Mouse (Mus musculus) embryonic facial prominence, embryonic 15.5 days (tissue): ENCODE data around the gene Hoxc11. TPM values are rescaled to one million over a fixed set of nuclear protein-coding genes. Genes with fewer than 3 reads are reported as not detected.
A peak's percentile ranks its signal among the peaks of the same experiment; 100 is the strongest.

Experiments
- ATAC-seq: fragments of 200-750 bp; cut with Nextera tagmentation; 2 replicates; pipeline ENCODE4 v1.8.0; 2017; ENCODE audit warnings: low read depth, moderate TSS enrichment; ENCODE audit not compliant: insufficient number of reproducible peaks, low FRiP score, low TSS enrichment
- H3K27ac ChIP-seq: fragments of 300-500 bp; sonication (generic); replicated peaks from 2 replicates; pipeline ENCODE4 v1.5.1; 2015; ENCODE audit warnings: mild to moderate bottlenecking, inconsistent platforms
- H3K27me3 ChIP-seq: fragments of 300-500 bp; sonication (generic); 2 replicates; pipeline ENCODE4 v1.6.1; 2015; ENCODE audit warnings: inconsistent platforms
- H3K36me3 ChIP-seq: fragments of 300-500 bp; sonication (generic); 2 replicates; pipeline ENCODE4 v1.6.1; 2015; ENCODE audit warnings: mild to moderate bottlenecking, inconsistent platforms
- H3K4me1 ChIP-seq: fragments of 300-500 bp; sonication (generic); 2 replicates; pipeline ENCODE4 v1.6.1; 2015; ENCODE audit warnings: inconsistent platforms
- H3K4me2 ChIP-seq: fragments of 300-500 bp; sonication (generic); replicated peaks from 2 replicates; pipeline ENCODE4 v1.6.1; 2015; ENCODE audit warnings: mild to moderate bottlenecking, inconsistent platforms
- H3K4me3 ChIP-seq: fragments of 300-500 bp; sonication (generic); replicated peaks from 2 replicates; pipeline ENCODE4 v1.5.1; 2015; ENCODE audit warnings: mild to moderate bottlenecking, inconsistent platforms
- H3K9ac ChIP-seq: fragments of 300-500 bp; sonication (generic); 2 replicates; pipeline ENCODE4 v1.6.1; 2015; ENCODE audit warnings: inconsistent platforms
- H3K9me3 ChIP-seq: fragments of 300-500 bp; sonication (generic); replicated peaks from 2 replicates; pipeline ENCODE4 v1.6.1; 2016; ENCODE audit warnings: inconsistent platforms
- whole genome bisulfite sequencing: fragments of 180-500 bp; shearing (Covaris S2); methylation state at CpG from one replicate; pipeline ENCODE4 v1.1.7; 2015; 5-methylcytosine and 5-hydroxymethylcytosine counted together
- polyA plus RNA-seq: library from polyadenylated mRNA; unstranded; fragments of >200 nt; fragmentation: Nextera tagmentation; extraction: Ambion mirVana; gene quantifications from 2 replicates; pipeline ENCODE4 v1.2.1, GENCODE M21; 2015

Hoxc11 gene
- polyA plus RNA-seq, 1 experiment from 2014 or later: not detected

GRCm38 (mm10) chr15:102988078-102988477, 33.9 kb downstream of the Hoxc11 start:
- no peak overlapping the region for H3K4me3 ChIP-seq
- no peak for ATAC-seq
- H3K36me3 ChIP-seq: no peaks in the 10 kb centered on the region
- no peak overlapping the region for H3K4me2 ChIP-seq
- no peaks in the 10 kb centered on the region for H3K9me3 ChIP-seq
- no peak overlapping the region for H3K9ac ChIP-seq
- H3K27me3 ChIP-seq: peaks cover 96% of the 10 kb centered on the region
- H3K27ac ChIP-seq: no peak overlapping the region
- H3K4me1 ChIP-seq: peaks cover 6% of the 10 kb centered on the region; the same call in 1 of the 2 replicates
- WGBS: 14% methylated on average over 5 of the region's 5 CpGs

- Histone ChIP-seq H3K4me1 (peaks cover 6% of the 10 kb centered on the region; the same call in 1 of the 2 replicates), H3K27ac (no peak within 1 kb of the TSS), H3K4me2 (no peak within 1 kb of the TSS; the same call in 1 of the 2 replicates), H3K4me3 (peak within 1 kb of the TSS; percentile 17), H3K9ac (no peak within 1 kb of the TSS), H3K36me3 (no peaks in the 10 kb centered on the region), H3K9me3 (no peaks in the 10 kb centered on the region), H3K27me3 (peaks cover 96% of the 10 kb centered on the region)
- no peak for ATAC-seq
- WGBS: 2% methylated on average over 69 of the region's 69 CpGs
Measured at GRCm38 (mm10) chr15:102990461-102991397, 36.5 kb downstream of the Hoxc11 start, which contains the start of gene Hoxc8. Gene Hoxc8 (plus strand): TSS chr15:102990607.

GRCm38 (mm10) chr15:102991782-102992181, 37.6 kb downstream of the Hoxc11 start:
- Histone ChIP-seq H3K9ac (no peak overlapping the region), H3K27me3 (peaks cover 96% of the 10 kb centered on the region), H3K27ac (no peak overlapping the region), H3K4me3 (no peak overlapping the region), H3K9me3 (no peaks in the 10 kb centered on the region), H3K4me1 (peaks cover 6% of the 10 kb centered on the region; the same call in 1 of the 2 replicates), H3K4me2 (no peak overlapping the region), H3K36me3 (no peaks in the 10 kb centered on the region)
- ATAC-seq: no peak
- WGBS: 3% methylated on average over 7 of the region's 7 CpGs

GRCm38 (mm10) chr15:102992206-102992605, 38.0 kb downstream of the Hoxc11 start:
- Histone ChIP-seq H3K4me3 (no peak overlapping the region), H3K4me2 (no peak overlapping the region), H3K27me3 (peaks cover 95% of the 10 kb centered on the region), H3K9ac (no peak overlapping the region), H3K36me3 (no peaks in the 10 kb centered on the region), H3K27ac (no peak overlapping the region), H3K9me3 (no peaks in the 10 kb centered on the region), H3K4me1 (peaks cover 6% of the 10 kb centered on the region; the same call in 1 of the 2 replicates)
- 1% methylated on average over 11 of the region's 11 CpGs for WGBS
- no peak for ATAC-seq

GRCm38 (mm10) chr15:102992863-102993262, 38.6 kb downstream of the Hoxc11 start:
- H3K9ac ChIP-seq: no peak overlapping the region
- ATAC-seq: no peak
- WGBS: 3% methylated on average over 3 of the region's 3 CpGs
- H3K27ac ChIP-seq: no peak overlapping the region
- no peaks in the 10 kb centered on the region for H3K9me3 ChIP-seq
- H3K4me1 ChIP-seq: peaks cover 6% of the 10 kb centered on the region; the same call in 1 of the 2 replicates
- peaks cover 95% of the 10 kb centered on the region for H3K27me3 ChIP-seq
- no peaks in the 10 kb centered on the region for H3K36me3 ChIP-seq
- H3K4me2 ChIP-seq: no peak overlapping the region
- no peak overlapping the region for H3K4me3 ChIP-seq

- no peak overlapping the region for H3K27ac ChIP-seq
- no peaks in the 10 kb centered on the region for H3K9me3 ChIP-seq
- H3K36me3 ChIP-seq: no peaks in the 10 kb centered on the region
- no peak overlapping the region for H3K4me3 ChIP-seq
- H3K4me2 ChIP-seq: no peak overlapping the region
- ATAC-seq: no peak
- H3K9ac ChIP-seq: no peak overlapping the region
- peaks cover 19% of the 10 kb centered on the region for H3K4me1 ChIP-seq
- 2% methylated on average over 9 of the region's 9 CpGs for WGBS
- H3K27me3 ChIP-seq: peaks cover 97% of the 10 kb centered on the region
Measured at GRCm38 (mm10) chr15:102996548-102996947, 42.3 kb downstream of the Hoxc11 start.

GRCm38 (mm10) chr15:102997431-102997830, 43.2 kb downstream of the Hoxc11 start:
- H3K27ac ChIP-seq: no peak overlapping the region
- no peaks in the 10 kb centered on the region for H3K36me3 ChIP-seq
- no peak overlapping the region for H3K9ac ChIP-seq
- peaks cover 19% of the 10 kb centered on the region for H3K4me1 ChIP-seq
- WGBS: 3% methylated on average over 3 of the region's 3 CpGs
- peaks cover 97% of the 10 kb centered on the region for H3K27me3 ChIP-seq
- H3K4me2 ChIP-seq: no peak overlapping the region
- no peaks in the 10 kb centered on the region for H3K9me3 ChIP-seq
- ATAC-seq: no peak
- H3K4me3 ChIP-seq: no peak overlapping the region

- H3K36me3 ChIP-seq: no peaks in the 10 kb centered on the region
- peak within 1 kb of the TSS; percentile 47 for H3K4me3 ChIP-seq
- no peak within 1 kb of the TSS for H3K27ac ChIP-seq
- H3K9me3 ChIP-seq: no peaks in the 10 kb centered on the region
- 2% methylated on average over 19 of the region's 19 CpGs for whole genome bisulfite sequencing
- H3K4me1 ChIP-seq: peaks cover 19% of the 10 kb centered on the region
- peak within 1 kb of the TSS; percentile 79 for H3K4me2 ChIP-seq
- H3K27me3 ChIP-seq: peaks cover 97% of the 10 kb centered on the region
- no peak within 1 kb of the TSS for H3K9ac ChIP-seq
- no peak for ATAC-seq
Measured at GRCm38 (mm10) chr15:102997939-102998355, 43.7 kb downstream of the Hoxc11 start, which contains the start of gene Hoxc6. Gene Hoxc6 (plus strand): TSS chr15:102998257.

- H3K36me3 ChIP-seq: no peaks in the 10 kb centered on the region
- no peak for ATAC-seq
- no peaks in the 10 kb centered on the region for H3K9me3 ChIP-seq
- no peak overlapping the region for H3K27ac ChIP-seq
- peak overlapping the region; percentile 79 for H3K4me2 ChIP-seq
- H3K27me3 ChIP-seq: peaks cover 97% of the 10 kb centered on the region
- WGBS: under 1% methylated on average over 19 of the region's 19 CpGs
- peaks cover 19% of the 10 kb centered on the region for H3K4me1 ChIP-seq
- H3K4me3 ChIP-seq: peak overlapping the region; percentile 47
- H3K9ac ChIP-seq: no peak overlapping the region
Measured at GRCm38 (mm10) chr15:102998608-102999182, 44.5 kb downstream of the Hoxc11 start.

- Histone ChIP-seq H3K4me2 (peak overlapping the region; percentile 79), H3K36me3 (no peaks in the 10 kb centered on the region), H3K9ac (peak overlapping the region; percentile 26), H3K27me3 (peaks cover 98% of the 10 kb centered on the region), H3K27ac (no peak overlapping the region), H3K4me3 (peak overlapping the region; percentile 47), H3K4me1 (peaks cover 19% of the 10 kb centered on the region), H3K9me3 (no peaks in the 10 kb centered on the region)
- under 1% methylated on average over 33 of the region's 33 CpGs for WGBS
- peak; percentile 47; the same call in 1 of the 2 replicates for ATAC-seq
Measured at GRCm38 (mm10) chr15:102999183-102999831, 45.1 kb downstream of the Hoxc11 start.

GRCm38 (mm10) chr15:102999955-103000354, 45.7 kb downstream of the Hoxc11 start:
- Histone ChIP-seq H3K4me3 (peak overlapping the region; percentile 47), H3K4me2 (peak overlapping the region; percentile 79; the same call in 1 of the 2 replicates), H3K27ac (no peak overlapping the region), H3K27me3 (peaks cover 98% of the 10 kb centered on the region), H3K9me3 (no peaks in the 10 kb centered on the region), H3K36me3 (no peaks in the 10 kb centered on the region), H3K9ac (no peak overlapping the region), H3K4me1 (peaks cover 19% of the 10 kb centered on the region)
- 2% methylated on average over 11 of the region's 11 CpGs for WGBS
- ATAC-seq: 0 out of 2 replicates have a peak, but pooled peaks have one; percentile 19
